Mouse (Mus musculus) megakaryocyte, embryonic 14.5 days (primary cell): ENCODE data around the gene Npas3.

Experiments used
- FLI1 ChIP-seq: IDR thresholded peaks from 2 replicates; pipeline ENCODE4 v1.6.1; 2012; ENCODE audit warnings: low read length, inconsistent platforms, mixed read lengths
- GATA1 ChIP-seq: IDR thresholded peaks from 3 replicates; pipeline ENCODE4 v1.6.1; 2012; ENCODE audit warnings: mixed read lengths, low read length, inconsistent platforms, borderline replicate concordance

DNA sequence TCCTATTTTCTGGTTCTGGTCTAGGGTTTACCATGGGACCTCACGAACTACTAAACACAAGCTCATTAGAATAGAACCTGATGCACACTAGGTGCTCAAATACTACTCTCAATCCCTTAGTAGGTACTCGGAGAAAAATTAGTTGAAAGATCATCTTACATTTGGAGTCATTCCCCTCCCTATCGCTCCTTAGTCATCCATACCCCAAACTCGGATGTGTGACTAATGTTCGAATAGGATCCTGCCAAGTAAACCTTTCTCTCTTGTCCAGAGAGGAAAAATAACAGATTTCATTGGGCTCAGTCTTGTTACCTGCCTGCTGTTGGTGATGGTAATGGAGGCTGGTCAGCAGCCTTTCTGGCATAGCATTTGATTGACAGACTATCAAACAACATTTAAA is 117.3 kb downstream of the Npas3 start:
- no peak for TF ChIP-seq GATA1
- no peak for TF ChIP-seq FLI1
